Mouse (Mus musculus) embryo, embryonic 9.5 days (tissue): ENCODE data around the gene Camkk1.
A peak's percentile ranks its signal among the peaks of the same experiment; 100 is the strongest.

Experiments
- DNase-seq: peaks from one replicate; pipeline ENCODE4 v3.0.0-alpha.2; 2017; ENCODE audit errors: extremely low spot score

Gene Camkk1

DNA sequence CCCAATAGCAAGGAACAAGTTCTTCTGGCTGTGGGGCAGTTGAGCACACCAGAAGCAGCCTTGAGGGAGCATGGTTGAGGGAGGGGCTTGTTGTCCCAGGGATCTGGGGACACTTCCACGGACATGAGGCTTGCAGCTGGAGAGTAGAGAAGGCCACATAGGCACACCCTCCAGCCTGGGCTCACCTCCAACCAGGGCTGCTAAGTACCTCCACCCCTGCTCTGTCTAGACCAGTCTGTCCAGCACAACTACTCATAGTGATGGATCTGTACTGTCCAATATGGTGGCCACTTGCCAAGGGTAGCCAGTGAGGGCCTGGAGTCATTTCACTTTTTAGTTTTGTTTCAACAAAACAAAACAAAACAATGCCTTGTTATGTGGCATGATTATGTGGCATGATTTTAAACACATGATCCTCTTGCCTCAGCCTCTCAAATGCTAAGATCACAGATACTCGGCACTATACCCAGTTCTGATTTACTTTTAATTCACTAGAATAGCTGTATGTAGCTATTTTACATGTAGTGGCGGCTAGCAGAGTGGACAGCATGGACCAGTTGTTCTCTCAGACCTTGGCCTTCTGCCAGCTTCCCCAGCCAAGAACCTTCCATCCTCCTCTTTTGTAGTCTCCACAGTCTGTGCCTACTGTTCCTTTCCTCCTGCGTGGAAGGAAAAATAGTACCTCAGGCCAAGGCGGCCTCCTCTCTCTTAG lies 3.3 kb upstream of the Camkk1 start:
- no peak for DNase-seq

DNA sequence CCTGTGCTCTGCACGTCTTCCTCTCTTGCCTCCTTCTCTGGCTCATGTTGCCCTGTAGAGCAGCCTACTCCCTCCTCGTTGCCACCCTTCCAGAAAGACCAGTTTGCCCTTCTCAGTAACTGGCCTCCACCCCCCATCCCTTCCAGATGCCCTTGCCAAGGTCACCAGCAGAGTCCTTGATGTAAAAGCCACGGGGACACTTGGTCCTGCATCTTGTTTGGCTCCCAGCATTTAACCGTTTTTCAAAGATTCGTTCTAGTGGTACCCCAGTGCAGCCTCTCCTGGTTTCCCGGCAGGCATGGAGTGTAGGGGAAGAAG lies 2.7 kb upstream of the Camkk1 start:
- no peak for DNase-seq

DNA sequence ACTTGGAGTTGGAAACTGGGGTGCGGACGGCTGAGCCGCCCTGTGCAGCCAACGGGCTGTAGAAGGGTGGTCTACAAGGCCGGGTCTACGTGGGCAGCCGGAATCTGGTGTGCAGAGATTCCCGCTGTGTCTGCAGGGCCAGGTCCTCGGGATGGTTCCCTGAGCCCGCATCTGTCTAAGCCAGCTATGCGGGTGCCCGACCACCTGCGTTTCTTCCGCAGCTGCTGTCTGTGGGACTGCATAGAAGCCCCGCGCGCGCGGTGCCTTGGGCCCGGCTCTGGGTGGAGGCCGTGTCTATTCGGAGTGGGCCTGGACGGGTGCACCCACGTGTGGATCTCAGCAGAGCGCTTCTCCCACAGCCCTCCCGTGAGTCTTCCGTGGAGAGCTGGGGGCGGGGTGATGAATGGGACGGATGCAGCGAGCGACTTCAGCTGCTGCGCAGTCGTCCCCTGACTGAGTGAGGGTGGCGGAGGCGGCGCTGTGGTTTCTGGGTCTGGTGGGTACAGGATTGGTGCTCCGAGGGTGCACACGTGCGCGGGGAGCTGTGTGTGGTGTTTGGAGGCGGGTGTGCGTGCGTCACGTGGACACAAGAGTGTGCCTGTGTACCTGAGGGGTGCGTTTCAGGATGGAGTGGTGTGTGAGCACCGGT lies 463 bp downstream of the Camkk1 start:
- DNase-seq, result peak; percentile 30

DNA sequence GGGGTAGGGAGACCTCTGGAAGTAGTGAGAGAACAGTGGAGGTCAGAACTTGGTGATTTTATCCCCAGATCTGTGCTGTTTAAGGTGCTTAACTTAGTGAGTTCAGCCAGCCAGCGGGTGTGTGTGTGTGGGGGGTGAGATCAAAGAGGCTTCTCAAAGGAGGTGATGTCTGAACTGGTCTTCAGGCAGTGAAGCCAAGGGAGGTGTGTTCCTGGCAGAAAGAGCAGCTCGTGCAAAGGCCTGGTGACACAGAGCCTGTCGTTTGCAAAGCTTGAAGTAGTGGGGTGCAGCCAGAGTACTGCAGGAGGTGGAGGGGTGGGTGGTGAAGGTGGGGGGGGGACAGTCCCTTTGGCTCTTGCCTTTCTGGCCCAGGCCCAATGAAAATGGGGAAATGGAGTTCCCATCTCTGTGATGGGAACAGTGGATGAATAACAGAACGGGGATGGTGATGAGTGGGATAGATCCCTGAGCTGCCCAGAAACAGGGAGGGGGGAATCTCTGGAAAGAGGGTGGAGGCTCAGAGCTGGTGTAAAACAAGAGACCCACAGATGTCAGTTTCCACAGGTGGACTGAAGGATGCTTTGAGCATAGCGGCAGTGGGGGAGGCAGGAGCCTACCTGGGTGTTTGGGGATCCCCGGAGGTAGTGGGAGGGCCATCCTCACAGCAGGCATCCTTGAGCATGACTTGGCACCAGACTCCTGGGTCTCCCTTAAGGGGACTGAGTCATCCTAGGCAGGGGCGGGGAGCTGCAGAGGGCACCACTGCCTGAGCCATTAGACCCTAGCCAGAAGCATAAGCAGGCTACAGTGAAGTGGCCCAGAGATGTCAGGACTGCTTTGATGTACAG lies 2.4 kb downstream of the Camkk1 start:
- DNase-seq, result no peak

DNA sequence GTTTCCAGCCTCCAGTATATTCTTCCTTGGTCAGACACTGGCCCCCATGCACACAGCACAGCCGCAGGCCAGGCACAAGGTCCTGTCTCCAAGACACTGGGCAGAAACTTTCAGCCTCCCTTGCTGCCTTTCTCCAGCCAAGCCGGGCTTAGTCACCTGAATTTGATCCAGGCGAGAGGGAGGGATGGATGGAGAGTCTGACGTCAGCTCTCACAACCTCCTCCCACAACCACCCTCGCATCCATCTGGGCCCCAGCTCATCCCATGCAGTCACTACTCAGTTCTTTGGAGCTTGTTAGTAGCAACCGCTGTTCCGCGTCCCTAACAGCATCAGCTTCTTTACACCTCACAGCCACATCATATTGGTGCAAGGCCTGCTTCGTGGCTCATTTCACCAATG lies 4.3 kb downstream of the Camkk1 start:
- no peak for DNase-seq

DNA sequence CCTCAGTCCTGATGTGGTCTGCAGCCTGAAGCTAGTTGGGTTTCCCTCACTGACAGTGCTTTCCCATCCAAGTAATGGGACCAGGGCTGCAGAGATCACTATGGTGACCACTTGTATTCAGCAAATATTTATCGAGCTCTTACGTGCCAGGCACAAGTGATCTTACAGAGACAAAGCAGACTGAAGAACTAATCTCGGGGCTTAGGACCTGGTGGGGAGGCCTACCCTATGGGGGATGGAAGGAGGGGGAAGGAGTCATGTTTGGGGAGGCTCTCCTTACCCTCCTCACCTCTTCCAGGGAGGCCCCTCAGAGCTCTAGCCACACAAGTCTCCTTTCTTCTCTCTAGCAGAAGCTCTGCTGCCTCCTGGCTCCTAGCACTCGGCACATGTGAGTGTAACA lies 5.0 kb downstream of the Camkk1 start:
- no peak for DNase-seq

DNA sequence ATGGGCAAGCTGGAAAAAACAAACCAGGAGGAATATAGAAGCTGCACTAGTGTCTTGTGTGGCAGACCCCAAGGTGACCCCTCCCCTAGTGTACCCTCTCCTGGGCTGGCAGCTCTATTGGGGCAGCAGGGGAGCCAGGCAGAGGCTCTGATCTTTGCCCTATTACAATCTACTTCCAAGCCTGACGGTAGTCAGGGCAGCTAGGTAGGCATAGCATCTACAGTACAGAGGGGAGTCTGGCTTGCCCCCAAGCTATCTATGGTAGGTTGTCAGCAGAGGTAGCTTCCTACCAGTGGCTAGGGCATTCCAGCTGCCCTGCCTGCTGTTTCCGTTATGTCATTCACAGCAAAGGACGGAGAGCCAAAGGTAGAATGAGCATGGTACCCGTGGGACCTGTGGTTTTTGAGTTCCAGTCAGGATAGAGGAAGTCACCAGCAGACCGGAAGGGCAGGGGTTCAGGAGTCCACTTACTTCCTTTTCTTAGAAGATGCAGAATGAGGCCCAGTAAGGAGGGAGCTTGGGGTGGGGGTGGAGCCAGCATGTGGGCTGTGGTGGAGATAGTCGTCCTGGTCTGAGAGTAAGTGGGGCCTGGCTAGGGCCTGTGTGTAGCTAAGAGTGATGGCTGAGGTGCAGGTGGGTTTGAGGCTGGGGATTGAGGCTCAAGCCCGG lies 5.6 kb downstream of the Camkk1 start:
- no peak for DNase-seq

DNA sequence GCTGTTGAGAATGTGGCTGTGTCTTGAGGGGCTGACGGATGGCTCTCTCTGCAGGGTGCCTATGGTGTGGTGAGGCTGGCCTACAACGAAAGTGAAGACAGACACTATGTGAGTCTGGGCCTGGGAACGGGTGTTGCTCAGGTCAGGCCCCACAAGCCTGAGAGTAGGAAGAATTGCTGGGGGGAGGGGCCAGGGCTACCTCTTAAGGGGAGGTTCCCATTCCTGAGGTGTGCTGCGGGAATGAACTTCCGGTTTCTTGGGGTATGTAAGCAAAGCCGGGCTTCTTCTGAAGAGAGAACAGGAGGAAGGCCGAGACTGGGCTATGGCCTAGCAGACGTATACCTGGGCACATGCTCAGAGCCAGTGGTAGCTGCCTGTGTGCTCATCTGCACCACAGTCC lies 8.2 kb downstream of the Camkk1 start:
- DNase-seq, result no peak

DNA sequence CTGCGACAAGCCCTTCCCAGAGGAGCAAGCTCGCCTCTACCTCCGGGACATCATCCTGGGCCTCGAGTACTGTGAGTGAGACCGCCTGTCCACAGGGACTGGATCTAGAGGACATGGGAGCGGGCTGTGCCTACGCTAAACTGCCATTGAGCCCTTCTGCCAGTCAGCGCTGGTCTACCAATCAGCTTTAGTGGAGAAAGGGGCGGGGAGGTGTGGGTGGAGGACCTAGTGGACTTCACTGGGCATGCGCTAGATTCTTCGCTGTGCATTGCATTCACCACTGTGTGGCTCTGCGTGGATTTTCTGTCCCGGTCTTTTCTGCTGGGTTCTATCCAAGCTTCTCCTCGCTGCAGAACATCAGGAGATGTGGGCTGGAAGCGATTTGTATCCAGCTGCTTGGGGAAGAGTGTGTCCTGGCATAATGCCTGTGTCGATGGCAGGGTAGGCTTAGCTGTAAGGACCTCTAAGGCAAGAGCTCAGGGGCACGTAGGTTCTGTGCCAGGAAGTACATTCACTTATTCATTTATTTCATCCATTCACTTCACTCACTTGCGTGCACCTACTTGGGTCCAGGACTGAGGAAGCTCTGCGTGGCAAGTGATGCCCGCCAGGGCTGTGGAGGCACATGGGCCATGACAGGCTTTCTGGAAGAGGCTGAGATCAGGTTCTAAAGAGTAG lies 12.2 kb downstream of the Camkk1 start:
- DNase-seq, result peak; percentile 83

DNA sequence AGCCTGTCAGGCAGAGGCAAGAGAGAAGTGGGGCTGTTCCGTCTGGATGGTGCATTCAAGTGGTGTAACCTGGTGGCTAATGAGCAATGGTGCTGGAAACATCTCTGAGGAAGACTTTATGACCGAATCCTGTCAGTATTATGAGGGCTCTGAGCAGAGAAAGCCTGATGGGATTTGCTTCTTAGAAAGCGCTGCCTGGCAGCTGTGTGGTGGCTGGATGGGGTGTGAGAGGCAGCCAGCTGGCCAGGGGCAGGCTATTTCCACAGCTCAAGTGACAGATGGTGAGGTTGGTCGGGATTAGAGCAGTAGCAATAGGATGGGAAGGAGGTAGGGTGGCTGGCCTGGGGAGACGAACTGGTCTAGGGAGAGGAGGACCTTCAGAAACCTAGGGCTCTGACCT lies 12.7 kb downstream of the Camkk1 start:
- DNase-seq, result no peak

DNA sequence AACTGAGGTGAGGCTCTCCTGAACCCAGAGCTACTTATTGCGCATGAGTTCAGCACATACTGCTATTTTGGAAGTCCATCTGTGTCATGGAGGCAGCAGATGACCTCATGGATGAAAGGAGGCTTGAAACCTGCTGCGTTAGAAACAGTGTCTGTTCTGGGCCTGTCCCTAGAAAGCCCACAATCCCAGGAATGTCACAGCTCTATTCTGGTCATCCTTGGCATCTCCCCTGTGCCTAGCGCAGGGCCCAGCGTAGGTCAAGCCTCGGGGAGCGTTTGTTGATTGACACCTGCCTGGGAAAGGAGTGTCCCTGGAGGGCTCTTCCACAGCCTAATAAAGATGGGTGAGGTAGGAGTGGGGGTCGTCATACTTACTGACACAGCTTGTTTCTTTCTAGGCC lies 17.3 kb downstream of the Camkk1 start:
- DNase-seq, result no peak

DNA sequence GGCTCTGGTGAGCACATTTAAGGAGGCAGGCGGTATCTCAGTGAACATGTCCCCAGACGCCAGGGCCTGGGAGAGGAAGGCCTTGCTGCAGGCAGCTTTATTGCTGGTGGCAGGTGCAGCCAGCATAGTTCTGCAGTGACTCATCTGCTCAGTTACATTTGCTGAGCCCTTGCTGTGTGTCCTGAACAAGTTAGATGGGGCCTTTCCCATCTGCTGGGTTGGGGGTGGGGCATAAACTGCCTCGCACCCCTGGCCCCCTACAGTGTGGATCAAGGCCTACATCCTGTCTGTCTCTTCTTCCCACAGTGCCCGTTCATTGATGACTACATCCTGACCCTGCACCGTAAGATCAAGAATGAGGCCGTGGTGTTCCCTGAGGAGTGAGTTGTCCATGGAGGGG lies 18.1 kb downstream of the Camkk1 start:
- DNase-seq, result no peak

DNA sequence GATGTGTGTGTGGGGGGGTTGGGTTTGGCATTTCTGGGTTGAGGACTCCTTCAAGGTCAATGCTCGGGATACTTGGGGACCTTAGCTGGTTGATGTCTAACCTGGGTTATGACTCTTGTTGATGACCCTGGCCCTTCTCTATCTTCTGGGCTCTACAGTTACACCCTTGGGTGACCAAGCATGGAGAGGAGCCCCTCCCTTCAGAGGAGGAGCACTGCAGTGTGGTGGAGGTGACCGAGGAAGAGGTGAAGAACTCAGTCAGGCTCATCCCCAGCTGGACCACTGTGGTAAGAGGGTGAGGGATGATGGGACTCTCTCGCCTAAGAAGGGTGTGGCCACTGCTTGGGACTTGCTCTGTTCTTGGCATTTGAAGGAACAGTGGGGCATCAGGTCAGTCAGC lies 18.9 kb downstream of the Camkk1 start:
- DNase-seq, result no peak

DNA sequence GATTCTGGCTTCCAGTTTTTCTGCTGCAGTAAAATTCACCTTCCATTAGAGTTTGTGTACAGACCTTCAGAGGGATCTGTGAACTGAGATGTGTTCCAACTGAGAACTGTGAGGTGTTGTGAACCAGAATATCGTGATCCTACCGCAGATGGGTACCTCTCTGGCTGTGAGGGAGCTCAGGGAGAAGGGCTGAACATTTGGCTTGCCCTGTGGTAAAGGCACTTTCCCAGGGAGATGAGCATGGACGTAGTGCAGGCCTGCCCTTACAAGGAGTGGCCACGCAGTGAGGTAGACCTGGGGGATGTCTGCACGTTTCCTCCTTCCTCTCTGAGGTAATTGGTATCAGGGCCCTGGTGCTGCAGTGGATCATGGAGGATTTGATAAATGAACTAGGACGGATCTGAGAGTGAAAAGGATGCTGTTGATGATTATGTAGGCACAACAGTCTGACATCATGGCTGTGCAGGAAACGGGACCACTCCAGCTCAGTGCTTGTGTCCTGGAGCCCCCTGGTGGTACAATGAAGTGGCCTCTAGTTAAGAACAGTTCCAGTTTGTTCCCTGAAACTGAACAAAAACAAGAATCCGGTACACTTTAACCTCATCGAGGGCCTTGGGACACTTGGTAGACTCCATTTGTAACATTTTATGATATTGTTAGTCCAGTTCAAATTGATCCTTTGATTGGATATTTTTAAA lies 20.4 kb downstream of the Camkk1 start:
- peak; percentile 71 for DNase-seq

DNA sequence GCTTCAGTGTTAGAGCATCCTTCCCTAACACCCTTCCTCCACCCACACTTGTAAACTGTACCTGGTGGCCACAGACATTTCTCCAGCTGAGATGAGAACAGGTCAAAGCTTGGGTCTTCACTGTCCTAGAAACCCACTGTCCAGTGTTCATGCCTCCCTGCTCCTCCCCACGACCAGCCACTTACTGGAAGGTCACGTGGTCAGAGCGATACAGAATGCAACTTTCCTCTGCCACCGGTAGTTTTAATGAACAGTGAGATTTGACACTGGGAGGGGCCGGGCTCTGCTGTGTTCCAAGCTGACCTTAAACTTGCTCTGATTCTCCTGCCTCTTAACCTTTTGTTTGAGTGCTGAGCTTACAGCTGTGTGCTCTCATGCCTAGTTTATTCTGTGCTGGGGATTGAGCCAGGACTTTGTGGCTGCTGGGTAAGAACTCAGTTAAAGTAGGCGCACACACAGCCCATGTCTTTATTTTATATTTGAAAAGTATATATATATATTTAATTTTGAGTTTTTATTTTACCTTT lies 25.5 kb downstream of the Camkk1 start:
- no peak for DNase-seq

DNA sequence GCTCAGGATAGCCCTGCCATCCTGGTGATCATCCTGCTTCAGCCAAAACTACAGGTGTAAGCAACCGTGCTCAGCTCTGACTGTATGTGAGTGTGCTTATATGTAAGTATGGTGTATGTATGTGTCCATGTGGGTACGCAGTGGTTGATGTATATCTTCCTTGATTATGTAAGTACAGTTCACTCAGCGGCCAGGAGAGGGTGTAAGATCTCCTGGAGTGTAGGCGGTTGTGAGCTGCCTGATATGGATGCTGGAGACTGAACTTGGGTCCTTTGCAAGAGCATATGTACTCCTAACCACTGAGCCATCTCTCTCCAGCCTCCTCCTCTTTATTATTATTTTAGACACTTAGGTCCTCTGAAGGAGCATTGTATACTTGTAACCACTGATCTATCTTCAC lies 26.0 kb downstream of the Camkk1 start:
- DNase-seq, result no peak

DNA sequence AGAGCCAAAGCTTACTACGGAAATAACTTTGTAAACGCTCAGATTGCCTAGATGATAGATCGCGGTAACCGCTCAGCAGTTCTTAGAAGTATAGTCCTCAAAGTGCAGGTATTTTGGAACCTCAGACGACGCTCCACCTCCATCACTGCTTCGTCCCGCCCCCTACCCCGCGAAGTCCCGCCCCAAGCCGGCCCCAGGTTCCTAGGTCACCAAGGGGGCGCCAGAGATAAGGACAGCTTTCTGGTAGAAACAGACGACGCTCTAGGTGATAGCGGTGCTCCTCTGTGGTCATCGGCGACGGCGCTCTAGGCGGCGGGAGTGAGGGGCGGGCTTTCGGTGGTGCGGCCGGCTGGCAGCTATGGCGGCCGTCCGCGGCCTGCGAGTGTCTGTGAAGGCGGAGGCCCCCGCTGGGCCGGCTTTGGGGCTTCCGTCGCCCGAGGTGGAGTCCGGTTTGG lies 28.8 kb downstream of the Camkk1 start, which contains the start of gene Ncbp3:
Ncbp3 (plus strand) TSS at position 242 of the 455 bp plus-strand sequence.
- peak; percentile 99 for DNase-seq

DNA sequence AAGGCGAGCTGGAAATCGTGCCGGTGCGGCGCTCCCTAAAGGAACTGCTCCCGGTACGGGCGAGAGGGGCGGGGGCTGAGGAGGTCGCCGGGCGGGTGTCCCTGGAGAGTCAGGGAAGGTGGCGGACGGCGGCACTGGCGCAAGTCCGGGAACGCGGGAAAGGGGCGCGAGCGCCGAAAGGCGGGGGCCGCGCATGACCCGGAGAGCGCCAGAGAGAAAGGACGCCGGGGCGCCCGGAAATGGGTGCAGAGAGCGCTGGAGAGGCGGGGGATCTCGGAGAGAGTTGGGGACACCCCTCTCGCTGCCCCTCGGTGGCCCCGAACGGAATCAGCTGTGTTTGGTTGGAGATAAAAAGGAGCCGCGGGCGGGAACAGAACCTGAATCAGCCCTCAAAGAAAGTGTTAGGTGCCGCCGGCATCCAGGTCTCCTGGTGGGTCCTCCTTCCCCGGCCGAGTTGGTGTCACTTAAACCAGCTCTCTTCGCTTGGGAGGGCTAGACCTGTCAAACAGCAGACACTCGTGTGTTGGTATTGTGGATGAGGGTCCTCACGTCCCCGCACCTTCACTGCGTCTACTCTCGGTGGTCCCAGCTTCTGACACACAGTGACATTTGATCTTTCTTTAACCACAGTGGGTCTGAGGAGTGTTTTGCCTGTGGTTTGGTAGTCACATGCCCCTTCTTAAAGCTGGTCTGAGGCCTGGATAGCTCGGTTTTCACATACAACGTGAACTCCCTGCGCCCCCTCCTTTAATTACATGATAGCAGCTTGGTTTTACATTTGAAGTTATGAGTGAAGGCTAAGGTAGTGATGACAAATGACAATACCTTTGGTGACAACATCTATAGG lies 29.4 kb downstream of the Camkk1 start:
- DNase-seq, result no peak

DNA sequence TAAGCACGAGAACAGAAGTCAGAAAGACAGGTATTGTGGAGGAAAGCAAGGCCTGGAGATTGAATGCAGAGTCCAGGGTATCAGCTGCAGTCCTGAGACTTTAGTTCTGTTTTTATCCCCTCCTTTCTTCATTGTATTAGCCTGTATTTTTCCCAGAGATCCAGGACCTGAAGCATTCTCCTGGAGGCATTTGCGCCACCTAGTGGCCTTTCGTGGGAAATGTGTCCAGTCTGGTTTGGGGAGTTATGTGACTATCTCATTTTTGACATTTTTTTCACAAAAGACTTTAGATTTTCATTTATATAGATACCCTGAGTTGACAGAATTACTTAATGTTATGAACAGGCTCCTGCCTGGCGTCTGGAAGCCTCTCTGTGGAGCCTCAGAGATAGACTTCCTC lies 30.5 kb downstream of the Camkk1 start:
- peak; percentile 77 for DNase-seq

DNA sequence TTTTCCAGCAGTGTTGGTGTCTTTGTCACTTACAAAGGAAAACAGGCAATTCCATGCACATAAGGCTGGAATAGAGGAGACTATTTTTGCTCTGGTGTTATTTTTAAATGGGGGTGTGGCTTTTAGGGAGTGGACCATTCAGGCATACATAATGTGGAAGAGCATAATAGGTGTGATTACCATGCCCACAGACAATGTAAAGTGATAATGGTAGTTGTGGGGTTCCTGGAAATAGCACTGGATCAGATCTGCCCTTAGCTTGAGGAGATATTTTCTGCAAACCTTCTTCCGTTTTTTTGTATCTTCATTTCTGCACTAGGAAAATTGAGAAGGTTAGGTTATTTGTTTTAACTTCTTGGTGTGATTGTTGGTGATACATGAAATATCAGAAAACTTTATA lies 34.0 kb downstream of the Camkk1 start:
- DNase-seq, result no peak
